Mouse (Mus musculus): ENCODE measurements around the gene Rsrc2. TPM values are rescaled to one million over a fixed set of nuclear protein-coding genes. Genes with fewer than 3 reads are reported as not detected.

Gene Rsrc2
- polyA plus RNA-seq, 1 experiment: 15.1 TPM

GRCm38 (mm10) chr5:123700625-123701024 lies 48.6 kb downstream of the Rsrc2 start:
- H3K36me3 ChIP-seq (replicated peaks; ENCODE audit: low read length): peaks cover 83% of the 10 kb centered on the region

GRCm38 (mm10) chr5:123699198-123699597 lies 50.0 kb downstream of the Rsrc2 start:
- Histone ChIP-seq H3K4me3 (replicated peaks) (no peak overlapping the region), H3K9me3 (no peaks in the 10 kb centered on the region), H3K36me3 (replicated peaks; ENCODE audit: low read length) (peaks cover 69% of the 10 kb centered on the region), H3K27me3 (replicated peaks) (peaks cover under 1% of the 10 kb centered on the region), H3K4me1 (no peaks in the 10 kb centered on the region; the same call in 1 of the 2 replicates)
- TF ChIP-seq GATA1 (IDR thresholded peaks at IDR 0.05; ENCODE audit: borderline replicate concordance, low read length) (no peak), FLI1 (IDR thresholded peaks at IDR 0.05; ENCODE audit: low read length) (no peak)

More at GRCm38 (mm10) chr5:123700625-123701024, 48.6 kb downstream of the Rsrc2 start:
- no peak overlapping the region for H3K4me3 ChIP-seq (replicated peaks)
- no peaks in the 10 kb centered on the region for H3K9me3 ChIP-seq
- no peaks in the 10 kb centered on the region; the same call in 1 of the 2 replicates for H3K4me1 ChIP-seq
- TF ChIP-seq GATA1 (IDR thresholded peaks at IDR 0.05; ENCODE audit: borderline replicate concordance, low read length): no peak
- no peaks in the 10 kb centered on the region for H3K27me3 ChIP-seq (replicated peaks)

GRCm38 (mm10) chr5:123696961-123697360 lies 52.3 kb downstream of the Rsrc2 start:
- no peaks in the 10 kb centered on the region for H3K9me3 ChIP-seq
- H3K27me3 ChIP-seq (replicated peaks): peaks cover 1% of the 10 kb centered on the region
- peaks cover 47% of the 10 kb centered on the region for H3K36me3 ChIP-seq (replicated peaks; ENCODE audit: low read length)
- no peaks in the 10 kb centered on the region; the same call in 1 of the 2 replicates for H3K4me1 ChIP-seq
- H3K4me3 ChIP-seq (replicated peaks): no peak overlapping the region
- TF ChIP-seq GATA1 (IDR thresholded peaks at IDR 0.05; ENCODE audit: borderline replicate concordance, low read length) (no peak), FLI1 (IDR thresholded peaks at IDR 0.05; ENCODE audit: low read length) (no peak)

GRCm38 (mm10) chr5:123696244-123696643 lies 53.0 kb downstream of the Rsrc2 start:
- Histone ChIP-seq H3K4me1 (no peaks in the 10 kb centered on the region; the same call in 1 of the 2 replicates), H3K27me3 (replicated peaks) (peaks cover 3% of the 10 kb centered on the region), H3K9me3 (no peaks in the 10 kb centered on the region), H3K36me3 (replicated peaks; ENCODE audit: low read length) (peaks cover 41% of the 10 kb centered on the region), H3K4me3 (replicated peaks) (no peak overlapping the region)
- TF ChIP-seq FLI1 (IDR thresholded peaks at IDR 0.05; ENCODE audit: low read length) (no peak), GATA1 (IDR thresholded peaks at IDR 0.05; ENCODE audit: borderline replicate concordance, low read length) (no peak)

GRCm38 (mm10) chr5:123694468-123694867 lies 54.7 kb downstream of the Rsrc2 start:
- Histone ChIP-seq H3K36me3 (replicated peaks; ENCODE audit: low read length) (peaks cover 24% of the 10 kb centered on the region), H3K9me3 (no peaks in the 10 kb centered on the region), H3K4me3 (replicated peaks) (no peak overlapping the region), H3K27me3 (replicated peaks) (peaks cover 8% of the 10 kb centered on the region), H3K4me1 (no peaks in the 10 kb centered on the region)
- no peak for TF ChIP-seq FLI1 (IDR thresholded peaks at IDR 0.05; ENCODE audit: low read length)

GRCm38 (mm10) chr5:123684221-123685144 lies 64.7 kb downstream of the Rsrc2 start, which contains the start of gene Clip1:
Gene Clip1, minus strand, starts transcription at chr5:123684618.
- Histone ChIP-seq H3K4me3 (replicated peaks) (peak within 1 kb of the TSS; percentile 97), H3K9me3 (no peaks in the 10 kb centered on the region), H3K27me3 (replicated peaks) (peaks cover 51% of the 10 kb centered on the region), H3K36me3 (replicated peaks; ENCODE audit: low read length) (no peaks in the 10 kb centered on the region), H3K4me1 (peaks cover 23% of the 10 kb centered on the region)
- TF ChIP-seq GATA1 (IDR thresholded peaks at IDR 0.05; ENCODE audit: borderline replicate concordance, low read length) (no peak), FLI1 (IDR thresholded peaks at IDR 0.05; ENCODE audit: low read length) (no peak)

GRCm38 (mm10) chr5:123683377-123684220 lies 65.6 kb downstream of the Rsrc2 start:
- peaks cover 27% of the 10 kb centered on the region for H3K4me1 ChIP-seq
- H3K27me3 ChIP-seq (replicated peaks): peaks cover 51% of the 10 kb centered on the region
- H3K36me3 ChIP-seq (replicated peaks; ENCODE audit: low read length): no peaks in the 10 kb centered on the region
- peak overlapping the region; percentile 97 for H3K4me3 ChIP-seq (replicated peaks)
- H3K9me3 ChIP-seq: no peaks in the 10 kb centered on the region
- no peak for TF ChIP-seq GATA1 (IDR thresholded peaks at IDR 0.05; ENCODE audit: borderline replicate concordance, low read length)
- no peak for TF ChIP-seq FLI1 (IDR thresholded peaks at IDR 0.05; ENCODE audit: low read length)

- peaks cover 48% of the 10 kb centered on the region for H3K27me3 ChIP-seq (replicated peaks)
- H3K36me3 ChIP-seq (replicated peaks; ENCODE audit: low read length): no peaks in the 10 kb centered on the region
- no peaks in the 10 kb centered on the region for H3K9me3 ChIP-seq
- H3K4me3 ChIP-seq (replicated peaks): peak overlapping the region; percentile 97
- H3K4me1 ChIP-seq: peaks cover 27% of the 10 kb centered on the region
- TF ChIP-seq FLI1 (IDR thresholded peaks at IDR 0.05; ENCODE audit: low read length): no peak
- no peak for TF ChIP-seq GATA1 (IDR thresholded peaks at IDR 0.05; ENCODE audit: borderline replicate concordance, low read length)
Measured at GRCm38 (mm10) chr5:123683043-123683376, 66.2 kb downstream of the Rsrc2 start.

GRCm38 (mm10) chr5:123682372-123682771 lies 66.8 kb downstream of the Rsrc2 start:
- TF ChIP-seq FLI1 (IDR thresholded peaks at IDR 0.05; ENCODE audit: low read length) (no peak), GATA1 (IDR thresholded peaks at IDR 0.05; ENCODE audit: borderline replicate concordance, low read length) (no peak)
- H3K36me3 ChIP-seq (replicated peaks; ENCODE audit: low read length): peaks cover under 1% of the 10 kb centered on the region
- H3K4me3 ChIP-seq (replicated peaks): peak overlapping the region; percentile 68

More at GRCm38 (mm10) chr5:123682372-123682771, 66.8 kb downstream of the Rsrc2 start:
- H3K27me3 ChIP-seq (replicated peaks): peaks cover 45% of the 10 kb centered on the region
- no peaks in the 10 kb centered on the region for H3K9me3 ChIP-seq
- peaks cover 27% of the 10 kb centered on the region for H3K4me1 ChIP-seq
